Mouse (Mus musculus) ES-E14 (cell line): ENCODE data around the gene Pcif1. TPM values are rescaled to one million over a fixed set of nuclear protein-coding genes. Genes with fewer than 3 reads are reported as not detected.

Experiments used
- DNase-seq: peaks from one replicate; pipeline ENCODE4 v3.0.0-alpha.2; 2013; ENCODE audit warnings: low read depth, low spot score
- H3K27ac ChIP-seq: 2 replicates; pipeline ENCODE4 v1.5.1; 2012; ENCODE audit warnings: low read depth, mild to moderate bottlenecking, low read length, moderate library complexity, mixed read lengths; ENCODE audit not compliant: poor library complexity, insufficient read depth, severe bottlenecking
- H3K36me3 ChIP-seq: 2 replicates; pipeline ENCODE4 v1.6.1; 2012; ENCODE audit warnings: mild to moderate bottlenecking, low read length, moderate library complexity, mixed read lengths; ENCODE audit not compliant: control insufficient read depth, poor library complexity, insufficient read depth, severe bottlenecking
- H3K4me1 ChIP-seq, 2 experiments: fragments of 150-350 bp in 1 of 2; sonication (generic) in 1 of 2; 2 replicates each; pipeline ENCODE4 v1.6.1; 2012; ENCODE audit warnings: low read length in 2 of 2, mild to moderate bottlenecking in 1 of 2, mixed read lengths in 1 of 2; ENCODE audit not compliant: control insufficient read depth in 2 of 2, insufficient read depth in 2 of 2, poor library complexity in 1 of 2
- H3K4me3 ChIP-seq, 2 experiments: fragments of 150-350 bp in 1 of 2; sonication (generic) in 1 of 2; 2 replicates each; pipeline ENCODE4 v1.5.1; 2012; ENCODE audit warnings: low read length in 2 of 2, low read depth in 1 of 2, mild to moderate bottlenecking in 1 of 2, mixed read lengths in 1 of 2; ENCODE audit not compliant: insufficient read depth in 1 of 2, poor library complexity in 1 of 2, severe bottlenecking in 1 of 2
- H3K9ac ChIP-seq: 2 replicates; pipeline ENCODE4 v1.6.1; 2012; ENCODE audit warnings: low read depth, mild to moderate bottlenecking, low read length, mixed read lengths; ENCODE audit not compliant: poor library complexity, insufficient read depth, severe bottlenecking
- H3K9me3 ChIP-seq: fragments of 150-350 bp; sonication (generic); 2 replicates; pipeline ENCODE4 v1.6.1; 2012; ENCODE audit warnings: low read depth, mild to moderate bottlenecking, low read length; ENCODE audit not compliant: control insufficient read depth, insufficient read depth
- CHD2 ChIP-seq: IDR thresholded peaks from 2 replicates; pipeline ENCODE4 v1.6.1; 2014; ENCODE audit warnings: mild to moderate bottlenecking, low read depth, low read length, inconsistent platforms
- HCFC1 ChIP-seq: IDR thresholded peaks from 2 replicates; pipeline ENCODE4 v1.6.1; 2012; ENCODE audit warnings: low read length, inconsistent platforms, borderline replicate concordance; ENCODE audit not compliant: insufficient read depth
- MAFK ChIP-seq: IDR thresholded peaks from 2 replicates; pipeline ENCODE4 v1.6.1; 2014; ENCODE audit warnings: mild to moderate bottlenecking, low read depth, low read length, inconsistent platforms; ENCODE audit not compliant: insufficient read depth
- ZC3H11A ChIP-seq: IDR thresholded peaks from 2 replicates; pipeline ENCODE4 v1.6.1; 2012; ENCODE audit warnings: low read depth, mild to moderate bottlenecking, inconsistent platforms, low read length, borderline replicate concordance
- ZNF384 ChIP-seq: IDR thresholded peaks from 2 replicates; pipeline ENCODE4 v1.6.1; 2012; ENCODE audit warnings: low read depth, low read length, inconsistent platforms
- in situ Hi-C, 2 experiments: fragments of 600-800 bp; cut with MboI; formaldehyde crosslinking; loops; one replicate each; pipeline ENCODE4 v1.15.1; 2025; ENCODE audit warnings: low sequenced_read_pairs in 2 of 2, inconsistent platforms in 1 of 2; ENCODE audit not compliant: unreplicated experiment in 2 of 2
- total RNA-seq: library from RNA; depleted of rRNA; stranded (reverse); fragments of 300-350 nt; gene quantifications from 2 replicates; pipeline ENCODE4 v1.2.3, GENCODE M21; 2012

The Pcif1 gene
- total RNA-seq, 1 experiment = 30.4 TPM

DNA sequence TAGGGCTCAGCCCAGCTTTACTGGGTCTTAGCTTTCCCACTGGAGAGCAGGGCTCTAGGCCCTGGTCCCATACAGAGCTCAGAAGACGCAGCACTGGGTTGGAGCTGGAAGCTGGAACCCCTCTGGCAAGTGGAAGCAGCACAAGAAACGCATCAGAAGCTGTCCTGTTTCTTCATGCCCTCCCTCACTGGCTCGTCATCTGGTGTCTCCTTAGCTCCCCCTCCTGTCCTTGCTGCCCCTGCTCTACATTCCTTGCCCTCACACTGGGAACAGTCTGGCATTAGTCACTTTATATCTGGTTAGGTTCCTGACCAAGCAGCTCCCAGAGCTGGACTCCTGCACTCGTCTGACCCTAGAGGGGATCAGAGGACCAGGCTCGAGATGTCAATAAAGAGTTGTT is 14.9 kb downstream of the Pcif1 start:
- Histone ChIP-seq H3K9me3 (no peaks in the 10 kb centered on the region), H3K27ac (no peak overlapping the region), H3K4me1 (peaks cover 0 to 1% of the 10 kb centered on the region in 2 experiments; a peak in 1 of 4 replicates), H3K9ac (no peak overlapping the region), H3K4me3 (no peak overlapping the region), H3K36me3 (peaks cover 84% of the 10 kb centered on the region)
- in situ Hi-C loops = no loop called here
- no peak for DNase-seq
- TF ChIP-seq CHD2 (no peak), MAFK (no peak), ZNF384 (no peak)

DNA sequence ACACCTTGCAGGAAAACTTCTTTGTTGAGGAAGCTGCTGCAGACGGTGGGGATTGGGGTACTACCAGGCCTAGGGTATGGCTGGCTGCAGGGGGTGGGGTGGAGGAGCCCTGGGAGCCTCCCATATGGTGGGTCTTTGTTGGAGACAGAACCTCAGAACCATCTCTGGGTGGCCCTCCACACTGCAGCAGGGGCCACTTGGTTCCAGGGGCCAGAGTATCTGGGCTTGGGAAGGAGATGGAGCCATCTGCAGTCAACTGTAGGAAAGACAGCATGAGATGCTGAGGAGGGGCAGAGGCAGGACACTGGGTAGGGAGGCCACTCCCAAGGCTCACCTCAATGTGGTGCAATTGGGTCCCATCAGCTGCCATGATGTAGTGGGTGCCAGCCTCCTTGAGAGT is 15.5 kb downstream of the Pcif1 start:
- no peak overlapping the region for H3K9ac ChIP-seq

DNA sequence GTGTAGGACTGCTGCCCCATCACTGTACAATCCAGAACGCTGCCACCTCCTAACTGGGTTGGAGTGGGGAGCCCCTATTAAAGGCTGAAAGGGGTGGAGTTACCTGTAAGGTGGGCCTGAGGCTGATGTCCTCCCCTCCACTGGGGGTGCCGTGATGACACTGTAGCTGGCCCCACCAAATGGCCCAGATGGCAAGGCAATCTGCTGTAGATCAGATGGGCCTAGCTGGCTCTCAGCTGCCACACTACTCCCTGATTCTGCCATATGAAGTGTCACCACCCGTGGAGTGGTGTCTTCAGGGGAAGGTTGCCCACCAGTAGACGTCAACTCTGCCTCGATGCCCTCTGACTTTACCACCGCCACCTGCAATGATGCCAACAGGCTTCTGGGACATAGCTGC is 16.8 kb downstream of the Pcif1 start:
- DNase-seq = no peak
- TF ChIP-seq CHD2 (no peak), ZC3H11A (no peak), MAFK (no peak), HCFC1 (no peak), ZNF384 (no peak)
- peaks cover 80% of the 10 kb centered on the region for H3K36me3 ChIP-seq
- H3K27ac ChIP-seq = no peak overlapping the region
- no peaks in the 10 kb centered on the region for H3K4me1 ChIP-seq
- no peak overlapping the region for H3K9ac ChIP-seq
- in situ Hi-C loops = no loop called here
- H3K4me3 ChIP-seq = no peak overlapping the region
- no peaks in the 10 kb centered on the region for H3K9me3 ChIP-seq

More for the DNA sequence above, 15.5 kb downstream of the Pcif1 start:
- Histone ChIP-seq H3K9me3 (no peaks in the 10 kb centered on the region), H3K27ac (no peak overlapping the region), H3K4me3 (no peak overlapping the region), H3K4me1 (no peaks in the 10 kb centered on the region), H3K36me3 (peaks cover 84% of the 10 kb centered on the region)
- no peak for TF ChIP-seq CHD2
- DNase-seq = no peak
- in situ Hi-C loops = no loop called here

DNA sequence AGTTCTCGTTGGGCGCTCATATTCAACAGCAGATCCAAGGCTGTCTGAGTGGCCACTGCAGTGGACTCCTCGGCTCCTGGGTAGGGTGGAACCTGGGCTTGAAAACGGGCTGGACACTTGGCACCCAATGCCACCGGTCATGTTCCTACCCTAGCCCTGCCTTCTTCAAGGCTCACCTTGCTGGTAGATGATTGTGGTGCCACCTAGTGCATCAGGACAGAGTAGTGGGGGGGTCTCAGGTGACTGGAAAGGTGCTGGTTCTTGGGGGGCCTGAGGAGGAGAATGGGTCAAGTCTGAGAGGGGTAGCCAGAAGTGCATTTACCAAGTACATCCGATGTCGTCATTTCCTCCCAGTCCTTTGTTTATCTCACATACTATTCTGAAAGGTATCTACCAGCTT is 18.9 kb downstream of the Pcif1 start:
- Histone ChIP-seq H3K4me3 (no peak overlapping the region), H3K9ac (no peak overlapping the region), H3K36me3 (peaks cover 76% of the 10 kb centered on the region), H3K9me3 (no peaks in the 10 kb centered on the region), H3K4me1 (no peaks in the 10 kb centered on the region), H3K27ac (no peak overlapping the region)
- no peak for TF ChIP-seq HCFC1
- TF ChIP-seq ZC3H11A = no peak
- TF ChIP-seq ZNF384 = no peak
- TF ChIP-seq MAFK = no peak
- no peak for TF ChIP-seq CHD2
- DNase-seq = no peak
- in situ Hi-C loops = no loop called here

DNA sequence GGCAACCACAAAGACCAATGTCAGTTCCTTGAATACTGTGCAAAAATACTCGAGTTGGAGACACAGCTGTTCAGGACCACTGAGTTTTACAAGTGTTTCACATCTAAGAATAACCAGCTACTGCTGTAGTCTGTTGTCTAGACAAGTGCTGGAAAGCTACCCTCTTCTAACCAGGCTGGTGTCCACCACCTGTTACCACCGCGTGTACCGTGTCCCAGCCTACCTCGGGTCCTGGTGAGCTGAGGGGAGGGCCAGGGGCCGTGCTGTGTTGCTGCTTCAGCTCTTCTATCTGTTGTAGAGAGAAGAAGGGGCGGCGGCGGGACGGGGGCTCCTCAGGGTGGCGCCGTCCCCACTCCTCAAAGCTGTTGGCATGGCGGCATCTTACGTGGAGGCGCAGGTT is 19.9 kb downstream of the Pcif1 start:
- Histone ChIP-seq H3K9me3 (no peaks in the 10 kb centered on the region), H3K36me3 (peaks cover 71% of the 10 kb centered on the region), H3K4me1 (no peaks in the 10 kb centered on the region), H3K4me3 (no peak overlapping the region), H3K27ac (no peak overlapping the region), H3K9ac (no peak overlapping the region)
- in situ Hi-C loops = no loop called here
- no peak for TF ChIP-seq ZC3H11A
- no peak for TF ChIP-seq CHD2
- no peak for TF ChIP-seq ZNF384
- TF ChIP-seq MAFK = no peak
- no peak for TF ChIP-seq HCFC1
- DNase-seq = no peak
